Mouse (Mus musculus): Measurements from ENCODE around the gene Pkd2l1. TPM values are rescaled to one million over a fixed set of nuclear protein-coding genes. Genes with fewer than 3 reads are reported as not detected.
A peak's percentile ranks its signal among the peaks of the same experiment; 100 is the strongest.

Pkd2l1 gene
- total RNA-seq, 2 experiments from 2014 or later: not detected

DNA sequence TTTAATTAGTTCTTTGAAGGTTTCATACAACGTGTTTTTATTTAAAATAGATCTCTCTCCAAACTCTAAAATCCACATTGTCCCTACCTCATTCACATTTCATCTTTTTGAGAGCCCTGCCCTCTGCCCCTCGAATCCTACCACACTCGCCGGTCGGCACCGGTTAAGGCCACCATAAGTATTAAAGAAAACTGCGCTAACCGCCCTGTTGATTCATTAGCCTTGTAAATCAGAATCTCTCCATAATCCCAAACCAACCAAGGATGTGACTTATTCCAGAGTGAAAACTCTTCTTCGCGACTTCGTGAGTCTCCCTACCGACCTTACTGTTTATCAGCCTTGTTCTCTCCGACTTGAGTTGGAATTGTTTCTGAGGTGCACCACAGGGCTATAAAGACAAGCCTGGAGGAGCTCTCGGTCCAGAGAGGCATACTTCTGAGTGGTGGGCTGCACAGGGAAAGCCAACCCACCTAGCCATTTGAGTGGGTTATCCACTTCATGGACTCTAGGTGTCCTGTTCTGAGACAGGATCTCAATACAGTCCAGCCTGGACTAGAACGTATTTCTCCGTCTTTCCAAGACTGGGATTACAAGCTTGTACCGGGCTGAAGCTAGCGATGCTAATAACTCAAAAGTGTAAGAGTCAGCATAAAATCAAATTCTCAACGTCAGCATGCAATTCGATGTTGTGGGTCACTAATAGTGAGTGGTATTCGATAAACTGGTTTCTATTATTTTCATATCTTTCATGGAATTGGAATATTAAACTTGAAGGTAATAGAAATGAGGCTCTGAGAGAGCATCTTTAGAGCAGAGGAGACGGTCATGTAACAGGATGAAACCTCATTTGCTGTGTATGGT, 84.4 kb downstream of the Pkd2l1 start:
- DNase-seq (ENCODE audit: low spot score in 2 of 2): no peak

DNA sequence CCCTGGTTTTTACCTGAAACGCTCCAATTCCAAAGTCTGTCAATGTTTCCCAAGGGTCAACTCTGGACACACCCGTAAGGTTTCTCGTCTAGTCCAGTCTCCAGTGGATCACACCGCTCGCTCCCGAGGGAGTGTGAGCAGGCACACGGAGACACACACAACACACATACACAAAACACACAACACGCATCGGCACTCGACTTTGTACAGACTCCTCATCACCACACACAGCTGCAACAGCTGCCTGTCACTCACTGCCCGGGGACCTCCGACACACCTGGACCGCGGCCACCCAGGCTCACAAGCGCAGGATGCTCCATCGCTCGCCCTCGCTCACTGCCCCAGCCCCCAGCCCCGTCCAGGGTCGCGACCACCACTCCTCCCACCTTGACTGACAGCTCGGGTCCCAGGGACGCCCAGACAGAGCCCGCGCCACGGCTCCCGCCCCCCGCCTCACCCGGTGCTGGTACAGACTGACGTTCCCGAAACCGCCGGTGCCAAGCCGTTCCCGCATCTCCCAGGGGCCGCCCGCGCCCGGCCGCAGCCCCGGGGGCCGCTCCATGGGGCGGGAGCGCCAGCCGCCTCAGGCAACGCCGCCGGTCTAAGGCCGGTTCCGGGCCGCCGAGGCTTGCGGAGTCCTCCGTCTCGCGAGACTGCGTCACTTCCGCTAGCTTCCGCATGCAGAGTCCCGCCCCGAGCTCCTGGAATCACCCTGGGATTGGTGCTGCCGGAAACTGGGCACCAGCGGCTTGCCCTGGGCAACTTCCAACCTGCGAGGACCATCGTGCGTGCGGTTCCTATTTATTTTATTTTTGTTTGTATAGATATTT, 85.2 kb downstream of the Pkd2l1 start, which contains the start of gene Chuk:
TSS of gene Chuk (minus strand) at position 650 of the 830 bp plus-strand sequence.
- peak; percentile 93 to 96 for DNase-seq (ENCODE audit: low spot score in 2 of 2)

DNA sequence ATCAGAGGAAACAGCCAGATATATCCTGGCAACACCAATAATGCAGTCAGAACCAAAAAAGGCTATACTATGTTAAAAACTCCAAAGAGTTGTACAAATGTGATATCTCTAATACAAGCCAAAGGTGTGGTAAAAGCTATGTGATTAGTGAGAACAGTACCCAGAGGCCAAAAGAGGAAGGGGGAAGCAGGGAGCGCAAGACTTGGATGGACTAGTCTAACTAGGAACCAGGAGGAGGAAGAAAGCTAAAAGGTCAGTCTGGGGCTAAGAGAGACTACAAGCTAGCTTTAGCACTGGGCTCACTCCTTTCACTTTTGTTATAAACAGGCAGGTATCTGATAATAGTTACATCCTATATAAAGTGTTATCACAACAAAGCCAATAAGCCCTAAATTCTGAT, 87.8 kb downstream of the Pkd2l1 start:
- DNase-seq (ENCODE audit: low spot score in 2 of 2): no peak

DNA sequence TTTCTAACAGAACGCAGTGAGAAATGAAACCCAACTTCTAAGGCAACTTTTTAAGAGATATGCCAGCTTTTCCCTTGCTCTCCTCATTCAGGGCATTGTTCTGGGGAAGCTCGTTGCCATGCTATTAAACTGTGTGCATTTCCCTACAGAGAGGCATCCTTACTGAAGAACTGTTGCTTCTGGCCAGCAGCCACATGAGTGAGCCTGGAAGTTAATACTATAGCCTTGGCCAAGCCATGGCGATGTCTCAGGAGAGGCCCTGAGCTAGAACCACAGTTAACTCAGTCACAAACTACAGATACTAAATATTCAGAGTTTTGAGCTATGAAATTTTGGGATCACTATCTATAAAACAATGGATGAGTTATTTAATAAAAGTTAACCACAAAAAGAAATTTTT, 89.2 kb downstream of the Pkd2l1 start:
- DNase-seq (ENCODE audit: low spot score in 2 of 2): no peak

DNA sequence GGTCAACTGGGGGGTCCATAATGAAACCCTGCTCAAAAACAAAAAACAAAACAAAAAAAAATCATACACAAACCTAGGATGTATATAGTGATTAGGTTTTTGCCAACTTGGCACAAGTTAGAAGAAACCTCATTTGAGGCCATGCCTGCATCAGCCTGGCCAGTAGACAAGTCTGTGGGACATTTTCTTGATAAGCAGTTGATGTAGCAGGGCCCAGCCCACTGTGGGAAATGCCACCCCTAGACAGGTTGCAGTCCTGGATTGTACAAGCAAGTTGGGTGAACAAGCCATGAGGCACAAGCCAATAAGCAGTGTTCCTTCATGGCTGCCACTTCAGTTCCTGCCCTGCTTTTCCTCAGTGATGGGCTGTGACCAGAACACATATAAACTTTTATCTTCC, 91.4 kb downstream of the Pkd2l1 start:
- DNase-seq (ENCODE audit: low spot score in 2 of 2): no peak

Other genes with a start within 250 kb of the Pkd2l1 start
- under 1 TPM in 1 of 2 experiments, not detected in 1; 0.39 TPM for gene Cpn1, start 205.9 kb downstream of the Pkd2l1 start, total RNA-seq (2021)
- gene Cyp2c23, start 163.2 kb downstream of the Pkd2l1 start, total RNA-seq (2021): under 1 TPM; 0.16 to 0.19 TPM
- 10 to 100 TPM; 17.0 to 18.6 TPM for gene Erlin1, start 122.7 kb downstream of the Pkd2l1 start, total RNA-seq (2021)
- 10 to 100 TPM; 42.4 to 53.2 TPM for gene Chuk, start 85.0 kb downstream of the Pkd2l1 start, total RNA-seq (2021)
- gene Cwf19l1, start 56.6 kb downstream of the Pkd2l1 start, total RNA-seq (2021): 10 to 100 TPM; 16.2 to 16.6 TPM
- gene Bloc1s2, start 46.0 kb downstream of the Pkd2l1 start, total RNA-seq (2021): 10 to 100 TPM; 66.4 to 67.3 TPM
- gene Scd3, start 10.8 kb upstream of the Pkd2l1 start, total RNA-seq (2021): under 1 TPM; 0.62 TPM
- 100 to 1,000 TPM; 702 to 713 TPM for gene Scd2, start 101.2 kb upstream of the Pkd2l1 start, total RNA-seq (2021)
- gene Scd4, start 140.7 kb upstream of the Pkd2l1 start, total RNA-seq (2021): 1 to 10 TPM; 2.5 to 2.6 TPM
- 100 to 1,000 TPM; 147 to 154 TPM for gene Scd1, start 215.4 kb upstream of the Pkd2l1 start, total RNA-seq (2021)